Mouse (Mus musculus) left cerebral cortex, postnatal 10 days (tissue): ENCODE measurements around the gene Arid5a. TPM values are rescaled to one million over a fixed set of nuclear protein-coding genes. Genes with fewer than 3 reads are reported as not detected.

Source experiments
- DNase-seq, 2 experiments: peaks; one replicate each; pipeline ENCODE4 v3.0.0; 2021 to 2022; ENCODE audit warnings: low spot score in 2 of 2, mixed read lengths in 1 of 2; ENCODE audit errors: extremely low spot score in 1 of 2
- intact Hi-C: fragments of 180-260 bp; cut with DNase I; formaldehyde crosslinking; loops from one replicate; pipeline ENCODE4 v1.15.1; 2025
- microRNA-seq: library from miRNA; unstranded; fragments of <30 nt; microRNA quantifications from one replicate; pipeline ENCODE4 v1.2.0, GENCODE M21; 2022
- total RNA-seq, 2 experiments: library from RNA; stranded (reverse); gene quantifications; 2 replicates each; pipeline ENCODE4 v1.2.3; 2021

Gene Arid5a
- total RNA-seq, 2 experiments from 2014 or later: 9.8 to 10.5 TPM

DNA sequence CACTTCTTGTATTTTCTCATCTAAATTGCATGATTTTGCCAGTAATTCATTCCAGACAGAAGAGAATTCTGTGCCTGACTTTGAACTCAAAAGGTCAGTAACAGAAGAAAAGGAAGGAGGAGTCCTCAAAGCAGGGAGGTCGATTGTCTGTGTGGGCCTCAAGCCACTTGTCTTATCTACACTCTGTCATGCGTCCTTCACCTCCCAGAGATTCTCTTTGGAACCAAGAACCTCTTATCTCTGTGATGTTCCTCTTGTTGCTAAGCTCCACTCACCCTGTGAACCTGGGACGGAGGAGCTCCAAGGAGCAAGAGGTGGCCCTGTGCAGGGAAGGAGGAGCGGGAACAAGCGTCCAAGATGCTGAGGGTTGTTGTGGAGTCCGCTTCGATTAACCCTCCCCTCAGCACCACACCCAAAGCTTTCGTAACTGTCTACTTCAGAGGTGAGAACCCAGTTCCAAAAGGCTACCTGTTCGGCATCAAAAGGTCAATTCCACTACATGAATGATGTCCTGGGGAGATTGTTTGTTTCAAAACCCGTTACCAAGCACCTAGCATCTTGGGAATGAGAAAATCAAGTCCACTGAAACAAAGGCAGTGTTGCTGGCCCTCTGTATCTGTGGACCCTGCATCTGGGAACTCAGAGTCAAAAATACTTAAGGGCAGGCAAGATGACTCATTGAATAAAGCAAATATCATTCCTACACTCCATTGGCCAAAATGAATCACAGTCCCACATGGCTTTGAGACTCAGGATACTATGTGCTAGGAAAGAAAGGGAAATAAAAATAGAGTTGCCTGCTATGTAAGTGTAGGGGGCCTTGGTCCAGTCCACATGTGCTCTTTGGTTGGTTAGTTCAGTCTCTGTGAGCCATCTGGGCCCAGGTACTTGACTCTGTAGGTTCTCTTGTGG, 64.7 kb downstream of the Arid5a start, which contains the start of gene Fer1l5:
Gene Fer1l5 (plus strand): TSS at position 358 of the 912 bp plus-strand sequence.
- intact Hi-C loops: no loop called here
- DNase-seq: no peak

Small RNA genes within 50 kb of the gene (microRNA-seq; reads per million reads assigned to microRNA genes)
- 0.86 reads per million for gene Mir6898

Other genes starting within 250 kb of the Arid5a start
- gene Hs6st1, start 239.3 kb upstream of the Arid5a start, total RNA-seq: 10 to 100 TPM; 87.9 to 89.2 TPM
- gene Uggt1, start 63.0 kb upstream of the Arid5a start, total RNA-seq: 10 to 100 TPM; 41.2 to 43.8 TPM
- gene Neurl3, start 33.1 kb upstream of the Arid5a start, total RNA-seq: under 1 TPM; 0.54 to 0.69 TPM
- gene Kansl3, start 61.4 kb downstream of the Arid5a start, total RNA-seq: 10 to 100 TPM; 55.3 to 55.9 TPM
- not detected for gene Fer1l5, start 64.6 kb downstream of the Arid5a start, total RNA-seq
- gene Lman2l, start 137.5 kb downstream of the Arid5a start, total RNA-seq: 10 to 100 TPM; 37.8 to 40.5 TPM
- gene Cnnm4, start 163.9 kb downstream of the Arid5a start, total RNA-seq: 10 to 100 TPM; 12.7 to 13.7 TPM
- 10 to 100 TPM; 30.3 to 34.1 TPM for gene Cnnm3, start 204.1 kb downstream of the Arid5a start, total RNA-seq
- 1 to 10 TPM; 5.3 to 5.8 TPM for gene Ankrd23, start 229.2 kb downstream of the Arid5a start, total RNA-seq
- gene Gm42417, start 231.7 kb downstream of the Arid5a start, total RNA-seq: under 1 TPM in 1 of 2 experiments, not detected in 1; 0.49 TPM
- 10 to 100 TPM; 13.4 to 18.1 TPM for gene Ankrd39, start 239.7 kb downstream of the Arid5a start, total RNA-seq